Mouse (Mus musculus) myocyte (in vitro differentiated cells): ENCODE measurements around the gene Hectd2. TPM values are rescaled to one million over a fixed set of nuclear protein-coding genes. Genes with fewer than 3 reads are reported as not detected.

ENCODE experiments used
- H3K27me3 ChIP-seq: one replicate; pipeline ENCODE4 v1.6.1; 2011; ENCODE audit not compliant: control insufficient read depth, insufficient read depth, insufficient read length
- H3K36me3 ChIP-seq: one replicate; pipeline ENCODE4 v1.6.1; 2011; ENCODE audit not compliant: control insufficient read depth, insufficient read depth
- H3K4me2 ChIP-seq: one replicate; pipeline ENCODE4 v1.6.1; 2011; ENCODE audit warnings: low read depth, control low read depth
- H3K4me3 ChIP-seq: one replicate; pipeline ENCODE4 v1.5.1; 2011; ENCODE audit warnings: mild to moderate bottlenecking, control low read depth, moderate library complexity
- H3K79me2 ChIP-seq: one replicate; pipeline ENCODE4 v1.6.1; 2011; ENCODE audit not compliant: control insufficient read depth, insufficient read depth
- H3ac ChIP-seq: one replicate; pipeline ENCODE4 v1.6.1; 2011; ENCODE audit not compliant: control insufficient read depth, insufficient read length
- CEBPB ChIP-seq: IDR thresholded peaks from 2 replicates; pipeline ENCODE4 v1.6.1; 2011; ENCODE audit warnings: mild to moderate bottlenecking, moderate library complexity; ENCODE audit not compliant: poor library complexity, insufficient read depth, severe bottlenecking
- E2F4 ChIP-seq: IDR thresholded peaks from one replicate; pipeline ENCODE4 v1.6.1; 2011; ENCODE audit warnings: mild to moderate bottlenecking, control low read depth, moderate library complexity; ENCODE audit not compliant: insufficient read depth
- MAX ChIP-seq: IDR thresholded peaks from one replicate; pipeline ENCODE4 v1.6.1; 2011; ENCODE audit warnings: low read depth, mild to moderate bottlenecking, control low read depth
- MYOD1 ChIP-seq, 3 experiments: IDR thresholded peaks; one replicate each; pipeline ENCODE4 v1.6.1; 2011; ENCODE audit warnings: control low read depth in 2 of 3, low read depth in 2 of 3, mild to moderate bottlenecking in 2 of 3, moderate library complexity in 1 of 3; ENCODE audit not compliant: insufficient read length in 2 of 3, control insufficient read depth in 1 of 3
- MYOG ChIP-seq, 3 experiments: IDR thresholded peaks; one replicate each; pipeline ENCODE4 v1.6.1; 2011; ENCODE audit warnings: control low read depth in 2 of 3, low read depth in 2 of 3, mild to moderate bottlenecking in 2 of 3; ENCODE audit not compliant: insufficient read length in 2 of 3, control insufficient read depth in 1 of 3, insufficient read depth in 1 of 3
- POLR2A ChIP-seq: IDR thresholded peaks from one replicate; pipeline ENCODE4 v1.6.1; 2011; ENCODE audit warnings: low read depth, mild to moderate bottlenecking, control low read depth, moderate library complexity; ENCODE audit not compliant: insufficient read length
- POLR2AphosphoS2 ChIP-seq: IDR thresholded peaks from one replicate; pipeline ENCODE4 v1.6.1; 2011; ENCODE audit warnings: low read depth, control low read depth; ENCODE audit not compliant: insufficient read length
- REST ChIP-seq: IDR thresholded peaks from one replicate; pipeline ENCODE4 v1.6.1; 2011; ENCODE audit warnings: mild to moderate bottlenecking, control low read depth, moderate library complexity; ENCODE audit not compliant: insufficient read depth, insufficient read length
- SRF ChIP-seq: IDR thresholded peaks from one replicate; pipeline ENCODE4 v1.6.1; 2011; ENCODE audit warnings: low read depth; ENCODE audit not compliant: control insufficient read depth, insufficient read length
- TCF12 ChIP-seq: IDR thresholded peaks from one replicate; pipeline ENCODE4 v1.6.1; 2011; ENCODE audit warnings: mild to moderate bottlenecking, control low read depth; ENCODE audit not compliant: poor library complexity, insufficient read depth, severe bottlenecking
- TCF3 ChIP-seq: IDR thresholded peaks from one replicate; pipeline ENCODE4 v1.6.1; 2011; ENCODE audit warnings: low read depth, control low read depth; ENCODE audit not compliant: insufficient read length
- USF1 ChIP-seq: IDR thresholded peaks from one replicate; pipeline ENCODE4 v1.6.1; 2011; ENCODE audit warnings: low read depth, mild to moderate bottlenecking, control low read depth, moderate library complexity
- polyA plus RNA-seq: library from polyadenylated mRNA; unstranded; fragments of >200 nt; fragmentation: generic; extraction: Trizol; gene quantifications from one replicate; pipeline ENCODE4 v1.2.1, GENCODE M21; 2012; ENCODE audit warnings: missing spikeins

Gene Hectd2
- polyA plus RNA-seq, 1 experiment: 0.88 TPM

- Histone ChIP-seq H3ac (no peak overlapping the region), H3K27me3 (no peaks in the 10 kb centered on the region), H3K79me2 (no peaks in the 10 kb centered on the region), H3K4me2 (no peak overlapping the region), H3K4me3 (no peak overlapping the region), H3K36me3 (no peaks in the 10 kb centered on the region)
- no peak for TF ChIP-seq CEBPB
- TF ChIP-seq TCF3: no peak
- TF ChIP-seq REST: no peak
- TF ChIP-seq SRF: no peak
- no peak for TF ChIP-seq POLR2A
- no peak for TF ChIP-seq USF1
- TF ChIP-seq TCF12: no peak
- TF ChIP-seq POLR2AphosphoS2: no peak
- TF ChIP-seq MYOG (IDR thresholded peaks at IDR 0.05; ENCODE audit: control insufficient read depth in 1 of 3, insufficient read depth in 1 of 3, insufficient read length in 2 of 3, low read depth in 2 of 3): no peak
Observed at GRCm38 (mm10) chr19:36540012-36540606, 14.3 kb upstream of the Hectd2 start.

DNA sequence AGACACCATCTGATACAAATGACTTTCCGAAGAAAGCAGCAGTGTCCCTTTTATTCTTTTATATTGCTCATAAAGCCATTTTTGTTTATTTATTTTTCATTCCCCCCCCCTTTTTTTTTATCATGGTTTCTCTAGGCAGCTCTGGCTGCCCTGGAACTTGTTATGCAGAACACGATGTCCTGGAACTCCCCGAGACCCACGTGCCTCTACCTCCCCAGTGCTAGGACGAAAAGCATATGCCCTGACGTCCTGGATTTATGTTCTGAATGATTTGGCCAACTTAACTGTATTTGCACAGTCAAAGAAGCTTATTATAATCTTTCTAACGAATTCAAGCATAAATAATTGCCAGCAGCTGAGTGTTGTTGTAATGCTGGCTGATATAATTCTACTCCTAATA, 13.7 kb upstream of the Hectd2 start:
- Histone ChIP-seq H3K36me3 (no peaks in the 10 kb centered on the region), H3K4me2 (no peak overlapping the region), H3K27me3 (no peaks in the 10 kb centered on the region), H3K4me3 (no peak overlapping the region), H3K79me2 (no peaks in the 10 kb centered on the region), H3ac (no peak overlapping the region)
- TF ChIP-seq TCF12: no peak

- Histone ChIP-seq H3K79me2 (no peaks in the 10 kb centered on the region), H3K4me2 (peak overlapping the region; percentile 94), H3K4me3 (peak overlapping the region; percentile 45), H3K27me3 (no peaks in the 10 kb centered on the region), H3ac (peak overlapping the region; percentile 90), H3K36me3 (no peaks in the 10 kb centered on the region)
- TF ChIP-seq TCF12 (no peak), POLR2A (no peak), REST (no peak), E2F4 (no peak), CEBPB (no peak), USF1 (no peak), TCF3 (no peak), SRF (no peak), POLR2AphosphoS2 (no peak), MYOD1 (IDR thresholded peaks at IDR 0.05; ENCODE audit: control insufficient read depth in 1 of 3, insufficient read length in 2 of 3, low read depth in 2 of 3) (no peak), MYOG (IDR thresholded peaks at IDR 0.05; ENCODE audit: control insufficient read depth in 1 of 3, insufficient read depth in 1 of 3, insufficient read length in 2 of 3, low read depth in 2 of 3) (no peak)
Observed at GRCm38 (mm10) chr19:36553561-36554045, 836 bp upstream of the Hectd2 start.

DNA sequence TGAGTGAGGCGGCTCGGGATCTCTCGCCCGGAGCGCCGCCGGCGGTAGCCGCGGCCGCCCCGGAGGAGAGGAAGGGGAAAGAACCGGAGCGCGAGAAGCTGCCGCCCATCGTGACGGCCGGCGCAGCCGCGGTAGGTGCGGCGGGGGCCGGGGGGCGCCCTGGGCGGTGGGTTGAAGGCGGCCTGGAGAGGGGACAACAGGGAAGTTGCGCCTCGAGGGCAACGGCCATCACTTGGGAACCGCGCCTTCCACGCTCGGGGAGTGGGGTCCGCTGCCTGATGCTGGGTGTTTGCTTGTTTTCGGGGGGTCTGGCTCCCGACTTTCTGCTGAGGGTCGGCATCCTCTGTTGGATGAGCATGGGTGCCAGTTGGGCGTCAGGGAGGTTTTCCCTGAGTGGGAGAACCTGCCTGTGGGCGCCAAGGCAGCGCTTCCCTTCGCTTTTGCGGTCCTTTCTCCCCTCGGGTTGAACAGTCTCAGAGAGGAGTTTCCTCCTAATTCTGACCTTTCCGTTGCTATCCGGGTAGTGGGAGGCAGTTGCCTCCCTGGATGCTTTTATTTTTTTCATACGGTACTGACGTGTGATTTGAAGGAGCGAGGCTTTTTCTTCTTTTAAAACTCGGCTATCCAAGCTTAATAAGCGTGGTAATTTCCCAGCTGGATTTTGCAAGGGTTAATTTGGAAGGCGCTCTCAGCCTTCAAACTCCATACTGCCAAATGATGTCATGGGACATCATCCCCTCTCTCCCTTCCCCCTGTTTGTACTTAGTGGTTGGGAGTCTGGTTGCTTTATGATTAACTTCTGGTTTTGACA, 551 bp downstream of the Hectd2 start:
- Histone ChIP-seq H3K4me3 (peak overlapping the region; percentile 45), H3K79me2 (no peaks in the 10 kb centered on the region), H3ac (peak overlapping the region; percentile 90), H3K36me3 (no peaks in the 10 kb centered on the region), H3K27me3 (no peaks in the 10 kb centered on the region), H3K4me2 (peak overlapping the region; percentile 96)
- TF ChIP-seq TCF3 (no peak), MAX (no peak), POLR2AphosphoS2 (no peak), MYOG (IDR thresholded peaks at IDR 0.05; ENCODE audit: control insufficient read depth in 1 of 3, insufficient read depth in 1 of 3, insufficient read length in 2 of 3, low read depth in 2 of 3) (no peak), SRF (no peak), POLR2A (peak; percentile 3)

GRCm38 (mm10) chr19:36559331-36559730, 4.9 kb downstream of the Hectd2 start:
- Histone ChIP-seq H3K36me3 (no peaks in the 10 kb centered on the region), H3K79me2 (no peaks in the 10 kb centered on the region), H3K4me3 (no peak overlapping the region), H3K4me2 (peak overlapping the region; percentile 18), H3K27me3 (no peaks in the 10 kb centered on the region), H3ac (no peak overlapping the region)
- TF ChIP-seq E2F4 (no peak), POLR2A (no peak), POLR2AphosphoS2 (no peak), CEBPB (no peak), MYOD1 (IDR thresholded peaks at IDR 0.05; ENCODE audit: control insufficient read depth in 1 of 3, insufficient read length in 2 of 3, low read depth in 2 of 3) (no peak), TCF12 (no peak), MYOG (IDR thresholded peaks at IDR 0.05; ENCODE audit: control insufficient read depth in 1 of 3, insufficient read depth in 1 of 3, insufficient read length in 2 of 3, low read depth in 2 of 3) (no peak), TCF3 (no peak), SRF (no peak), MAX (no peak), USF1 (no peak), REST (no peak)
